Mouse (Mus musculus): ENCODE data around the gene Vmn1r48. TPM values are rescaled to one million over a fixed set of nuclear protein-coding genes. Genes with fewer than 3 reads are reported as not detected.
"Not testable (repeated sequence)": the region's sequence is repeated elsewhere in the genome, so short reads cannot be mapped to it uniquely, and the experiment has no call there.

Vmn1r48 gene
- total RNA-seq (2015) = not detected in 2 replicates
- total RNA-seq (2017) = not detected in 2 replicates

GRCm38 (mm10) chr6:90036741-90037140, at the start of gene Vmn1r48:
TSS of gene Vmn1r48 (minus strand) at chr6:90036841.
- ATAC-seq (ENCODE audit: poor library complexity, severe bottlenecking) = not testable (repeated sequence)

GRCm38 (mm10) chr6:90078406-90078805, 41.8 kb upstream of the Vmn1r48 start, which contains the start of gene Vmn1r49:
TSS of gene Vmn1r49 (minus strand) at chr6:90078506.
- no peak for ATAC-seq (ENCODE audit: poor library complexity, severe bottlenecking)

GRCm38 (mm10) chr6:90015847-90016246, 20.8 kb downstream of the Vmn1r48 start, which contains the start of gene Vmn1r47:
TSS of gene Vmn1r47 (plus strand) at chr6:90016147.
- ATAC-seq (ENCODE audit: poor library complexity, severe bottlenecking) = not testable (repeated sequence)

- no peak for ATAC-seq (ENCODE audit: poor library complexity, severe bottlenecking)
Observed at GRCm38 (mm10) chr6:89985989-89986388, 50.7 kb downstream of the Vmn1r48 start.

Other genes starting within 250 kb of the Vmn1r48 start
- not detected in 2 replicates for gene Vmn1r42, start 160.4 kb downstream of the Vmn1r48 start, total RNA-seq (2015)
- not detected in 2 replicates for gene Vmn1r42, start 160.4 kb downstream of the Vmn1r48 start, total RNA-seq (2017)
- not detected in 2 replicates for gene Vmn1r43, start 160.4 kb downstream of the Vmn1r48 start, total RNA-seq (2015)
- not detected in 2 replicates for gene Vmn1r43, start 160.4 kb downstream of the Vmn1r48 start, total RNA-seq (2017)
- gene Vmn1r44, start 153.2 kb downstream of the Vmn1r48 start, total RNA-seq (2015) = not detected in 2 replicates
- not detected in 2 replicates for gene Vmn1r44, start 153.2 kb downstream of the Vmn1r48 start, total RNA-seq (2017)
- not detected in 2 replicates for gene Vmn1r45, start 96.2 kb downstream of the Vmn1r48 start, total RNA-seq (2015)
- not detected in 2 replicates for gene Vmn1r45, start 96.2 kb downstream of the Vmn1r48 start, total RNA-seq (2017)
- not detected in 2 replicates for gene Vmn1r46, start 67.5 kb downstream of the Vmn1r48 start, total RNA-seq (2015)
- gene Vmn1r46, start 67.5 kb downstream of the Vmn1r48 start, total RNA-seq (2017) = not detected in 2 replicates
- not detected in 2 replicates for gene Vmn1r47, start 20.7 kb downstream of the Vmn1r48 start, total RNA-seq (2015)
- not detected in 2 replicates for gene Vmn1r47, start 20.7 kb downstream of the Vmn1r48 start, total RNA-seq (2017)
- not detected in 2 replicates for gene Vmn1r49, start 41.7 kb upstream of the Vmn1r48 start, total RNA-seq (2015)
- not detected in 2 replicates for gene Vmn1r49, start 41.7 kb upstream of the Vmn1r48 start, total RNA-seq (2017)
- not detected in 2 replicates for gene Vmn1r50, start 64.6 kb upstream of the Vmn1r48 start, total RNA-seq (2015)
- gene Vmn1r50, start 64.6 kb upstream of the Vmn1r48 start, total RNA-seq (2017) = not detected in 2 replicates
- not detected in 2 replicates for gene Vmn1r51, start 85.8 kb upstream of the Vmn1r48 start, total RNA-seq (2015)
- not detected in 2 replicates for gene Vmn1r51, start 85.8 kb upstream of the Vmn1r48 start, total RNA-seq (2017)
- gene Vmn1r52, start 138.0 kb upstream of the Vmn1r48 start, total RNA-seq (2015) = not detected in 2 replicates
- not detected in 2 replicates for gene Vmn1r52, start 138.0 kb upstream of the Vmn1r48 start, total RNA-seq (2017)
- not detected in 2 replicates for gene V1ra8, start 166.0 kb upstream of the Vmn1r48 start, total RNA-seq (2015)
- gene V1ra8, start 166.0 kb upstream of the Vmn1r48 start, total RNA-seq (2017) = not detected in 2 replicates
- gene Vmn1r53, start 187.6 kb upstream of the Vmn1r48 start, total RNA-seq (2015) = not detected in 2 replicates
- not detected in 2 replicates for gene Vmn1r53, start 187.6 kb upstream of the Vmn1r48 start, total RNA-seq (2017)
- not detected in 2 replicates for gene Vmn1r54, start 209.5 kb upstream of the Vmn1r48 start, total RNA-seq (2015)
- gene Vmn1r54, start 209.5 kb upstream of the Vmn1r48 start, total RNA-seq (2017) = not detected in 2 replicates

Data from megakaryocyte, adult 5-6 weeks (primary cell).